11 mouse cellular contexts compared by ENCODE assay signal in the genomic region with DNA sequence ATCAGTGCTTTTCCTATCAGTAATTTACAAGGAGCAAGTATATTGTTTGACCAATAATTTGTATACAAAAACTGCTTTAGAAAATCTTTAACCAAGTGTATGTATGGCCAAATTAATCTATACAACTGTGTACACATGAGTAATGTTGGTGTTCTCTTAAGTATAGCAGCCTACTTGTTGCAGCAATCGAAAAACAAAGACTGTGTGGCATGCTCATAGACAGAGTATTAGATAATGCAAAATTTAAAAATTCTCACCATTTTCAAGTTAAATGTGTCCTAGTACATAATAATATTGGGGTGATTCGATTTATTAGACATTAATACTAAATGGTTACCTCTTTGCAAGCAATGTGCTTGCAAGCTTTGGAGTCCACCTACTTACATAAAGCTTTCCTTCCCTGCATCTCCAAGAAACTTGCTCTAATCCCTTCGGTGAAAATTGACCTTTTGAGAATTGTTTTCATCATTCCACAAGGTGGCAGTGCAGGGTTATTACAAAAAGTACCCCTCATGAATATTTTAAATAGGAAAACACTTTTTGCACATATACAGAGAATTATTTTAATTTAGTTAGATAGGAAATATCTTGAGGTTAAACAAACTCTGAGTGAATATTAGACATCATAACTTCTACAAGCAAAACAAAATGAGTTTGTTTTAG.
DNase-seq lines count a peak whose midpoint lies in the region; ATAC-seq and TF ChIP-seq lines count a peak whose summit lies in the region.
"Had no signal": no experiment of that assay in that cellular context is flagged by ENCODE, and none has a peak within 500 bp of the region (broad histone marks: within the 10 kb centered on the region; RNA-seq: fewer than 3 reads in every experiment).

No protein-coding gene starts in this region.

- WGBS in forebrain, embryonic 12.5 days = 31% methylated on average over 3 of the region's 3 CpGs
- 37% methylated on average over 3 of the region's 3 CpGs for WGBS in forebrain, embryonic 10.5 days
- WGBS in lung, embryonic 14.5 days = 26% methylated on average over 3 of the region's 3 CpGs
- WGBS in limb, embryonic 14.5 days = 30% methylated on average over 3 of the region's 3 CpGs

- 0 out of 2 replicates have a peak, but pooled peaks cover 2% of the 10 kb centered on the region for H3K4me1 ChIP-seq in forebrain, embryonic 12.5 days
- peaks cover 4% of the 10 kb centered on the region; the same call in 1 of the 2 replicates for H3K4me1 ChIP-seq in forebrain, embryonic 10.5 days
- H3K4me1 ChIP-seq in lung, embryonic 14.5 days (ENCODE audit: insufficient read depth) = no peaks in the 10 kb centered on the region
- no peaks in the 10 kb centered on the region for H3K4me1 ChIP-seq in limb, embryonic 14.5 days (ENCODE audit: control insufficient read depth, insufficient read depth, low read length)
- H3K4me1 ChIP-seq: hindbrain, embryonic 15.5 days had no signal

- no peak for DNase-seq in forebrain, embryonic 10.5 days (ENCODE audit: extremely low spot score, low spot score)
- peak; percentile 78 for DNase-seq in lung, embryonic 14.5 days
- no peak for DNase-seq in lung, postnatal 25 days (ENCODE audit: low spot score)
- DNase-seq in adipocyte (ENCODE audit: low spot score) = peak; percentile 30
- peak; percentile 25 for DNase-seq in limb, embryonic 14.5 days (ENCODE audit: low spot score)
- DNase-seq in kidney, postnatal 25 days = no peak
- no peak for DNase-seq in heart, adult 8-10 months (ENCODE audit: low spot score)
- DNase-seq: thymus, postnatal 36 days had no signal

- TF ChIP-seq POLR2A in limb, embryonic 14.5 days (IDR thresholded peaks at IDR 0.05; ENCODE audit: borderline replicate concordance, extremely low read depth, insufficient read depth, insufficient read length) = no peak

- no peaks in the 10 kb centered on the region for H3K36me3 ChIP-seq in forebrain, embryonic 12.5 days (replicated peaks)
- H3K36me3 ChIP-seq in forebrain, embryonic 10.5 days (replicated peaks) = no peaks in the 10 kb centered on the region
- no peaks in the 10 kb centered on the region for H3K36me3 ChIP-seq in lung, embryonic 14.5 days (ENCODE audit: insufficient read depth)
- H3K36me3 ChIP-seq in limb, embryonic 14.5 days (ENCODE audit: control insufficient read depth, insufficient read depth, low read length) = no peaks in the 10 kb centered on the region
- H3K36me3 ChIP-seq: G1E; hindbrain, embryonic 15.5 days had no signal

- no peaks in the 10 kb centered on the region for H3K9me3 ChIP-seq in forebrain, embryonic 12.5 days
- no peaks in the 10 kb centered on the region for H3K9me3 ChIP-seq in forebrain, embryonic 10.5 days
- H3K9me3 ChIP-seq in lung, embryonic 14.5 days (ENCODE audit: low read depth, low read length) = no peaks in the 10 kb centered on the region
- H3K9me3 ChIP-seq in limb, embryonic 14.5 days (ENCODE audit: control insufficient read depth, low read length) = no peaks in the 10 kb centered on the region
- H3K9me3 ChIP-seq: G1E; hindbrain, embryonic 15.5 days had no signal

- H3K27ac ChIP-seq in forebrain, embryonic 12.5 days = no peak overlapping the region
- no peak overlapping the region for H3K27ac ChIP-seq in forebrain, embryonic 10.5 days
- H3K27ac ChIP-seq in lung, embryonic 14.5 days (ENCODE audit: low read depth) = no peak overlapping the region
- H3K27ac ChIP-seq in limb, embryonic 14.5 days (replicated peaks; ENCODE audit: low read depth, low read length) = no peak overlapping the region
- H3K27ac ChIP-seq: hindbrain, embryonic 15.5 days had no signal

- peak; percentile 51 for TF ChIP-seq CTCF in lung, embryonic 14.5 days (IDR thresholded peaks at IDR 0.05; ENCODE audit: low read depth)

- no peak overlapping the region for H3K4me2 ChIP-seq in forebrain, embryonic 12.5 days
- H3K4me2 ChIP-seq in lung, embryonic 14.5 days = no peak overlapping the region
- no peak overlapping the region for H3K4me2 ChIP-seq in limb, embryonic 14.5 days (replicated peaks; ENCODE audit: low read depth, low read length, severe bottlenecking)
- H3K4me2 ChIP-seq: hindbrain, embryonic 15.5 days had no signal

- no peaks in the 10 kb centered on the region for H3K27me3 ChIP-seq in forebrain, embryonic 12.5 days
- H3K27me3 ChIP-seq in forebrain, embryonic 10.5 days (ENCODE audit: poor library complexity, severe bottlenecking) = no peaks in the 10 kb centered on the region
- H3K27me3 ChIP-seq in lung, embryonic 14.5 days (ENCODE audit: insufficient read depth, low read length) = no peaks in the 10 kb centered on the region
- no peaks in the 10 kb centered on the region for H3K27me3 ChIP-seq in limb, embryonic 14.5 days (ENCODE audit: control insufficient read depth, insufficient read depth, low read length)
- H3K27me3 ChIP-seq: hindbrain, embryonic 15.5 days had no signal

- H3K4me3 ChIP-seq in forebrain, embryonic 12.5 days (replicated peaks) = no peak overlapping the region
- no peak overlapping the region for H3K4me3 ChIP-seq in forebrain, embryonic 10.5 days
- H3K4me3 ChIP-seq in lung, embryonic 14.5 days (ENCODE audit: low read depth, low read length) = no peak overlapping the region
- H3K4me3 ChIP-seq in limb, embryonic 14.5 days (replicated peaks; ENCODE audit: low read length) = no peak overlapping the region
- H3K4me3 ChIP-seq: hindbrain, embryonic 15.5 days had no signal

- no peak overlapping the region for H3K9ac ChIP-seq in forebrain, embryonic 12.5 days
- no peak overlapping the region for H3K9ac ChIP-seq in lung, embryonic 14.5 days
- H3K9ac ChIP-seq in limb, embryonic 14.5 days (ENCODE audit: low read depth, low read length, severe bottlenecking) = no peak overlapping the region
- H3K9ac ChIP-seq: hindbrain, embryonic 15.5 days had no signal

- peak; percentile 50; the same call in 1 of the 2 replicates for ATAC-seq in forebrain, embryonic 12.5 days (ENCODE audit: low FRiP score)
- no peak for ATAC-seq in lung, embryonic 14.5 days (ENCODE audit: insufficient read depth)
- no peak for ATAC-seq in limb, embryonic 14.5 days (ENCODE audit: low FRiP score, low read depth)

Comparison
In these comparisons a context has a peak if more than half of its experiments do, and no peak if none do; other contexts are left out.
1. DNase-seq: peak in lung, embryonic 14.5 days (single experiment), adipocyte (single experiment) and limb, embryonic 14.5 days (single experiment); none in forebrain, embryonic 10.5 days (single experiment), lung, postnatal 25 days (single experiment), kidney, postnatal 25 days (0 of 2) and heart, adult 8-10 months (single experiment).